Mouse (Mus musculus): ENCODE results near the gene Utrn. TPM values are rescaled to one million over a fixed set of nuclear protein-coding genes. Genes with fewer than 3 reads are reported as not detected.

Gene Utrn
- polyA plus RNA-seq, 1 experiment: 13.9 TPM

- TF ChIP-seq TCF3 (IDR thresholded peaks at IDR 0.05; ENCODE audit: insufficient read length, low read depth) (no peak), MYOD1 (IDR thresholded peaks at IDR 0.05; ENCODE audit: control insufficient read depth in 1 of 3, insufficient read length in 2 of 3, low read depth in 2 of 3) (no peak), CEBPB (IDR thresholded peaks at IDR 0.05; ENCODE audit: insufficient read depth, poor library complexity, severe bottlenecking) (no peak), SRF (IDR thresholded peaks at IDR 0.05; ENCODE audit: control insufficient read depth, insufficient read length, low read depth) (no peak), MYOG (IDR thresholded peaks at IDR 0.05; ENCODE audit: control insufficient read depth in 1 of 3, insufficient read depth in 1 of 3, insufficient read length in 2 of 3, low read depth in 2 of 3) (no peak), REST (IDR thresholded peaks at IDR 0.05; ENCODE audit: insufficient read depth, insufficient read length) (no peak), TCF12 (IDR thresholded peaks at IDR 0.05; ENCODE audit: insufficient read depth, poor library complexity, severe bottlenecking) (no peak), POLR2AphosphoS2 (IDR thresholded peaks at IDR 0.05; ENCODE audit: insufficient read length, low read depth) (no peak), USF1 (IDR thresholded peaks at IDR 0.05; ENCODE audit: low read depth) (no peak), POLR2A (IDR thresholded peaks at IDR 0.05; ENCODE audit: insufficient read length, low read depth) (no peak), MAX (IDR thresholded peaks at IDR 0.05; ENCODE audit: low read depth) (no peak), E2F4 (IDR thresholded peaks at IDR 0.05; ENCODE audit: insufficient read depth) (no peak)
- Histone ChIP-seq H3ac (ENCODE audit: control insufficient read depth, insufficient read length) (no peak overlapping the region), H3K27me3 (ENCODE audit: control insufficient read depth, insufficient read depth, insufficient read length) (no peaks in the 10 kb centered on the region), H3K79me2 (ENCODE audit: control insufficient read depth, insufficient read depth) (no peaks in the 10 kb centered on the region), H3K4me3 (no peak overlapping the region), H3K4me2 (ENCODE audit: low read depth) (no peak overlapping the region), H3K36me3 (ENCODE audit: control insufficient read depth, insufficient read depth) (peaks cover 19% of the 10 kb centered on the region)
Measured at GRCm38 (mm10) chr10:12474850-12475621, 394.1 kb downstream of the Utrn start.

GRCm38 (mm10) chr10:12469391-12470057 lies 399.6 kb downstream of the Utrn start:
- TF ChIP-seq SRF (IDR thresholded peaks at IDR 0.05; ENCODE audit: control insufficient read depth, insufficient read length, low read depth): no peak
- TF ChIP-seq MAX (IDR thresholded peaks at IDR 0.05; ENCODE audit: low read depth): no peak
- TF ChIP-seq CEBPB (IDR thresholded peaks at IDR 0.05; ENCODE audit: insufficient read depth, poor library complexity, severe bottlenecking): no peak
- TF ChIP-seq MYOG (IDR thresholded peaks at IDR 0.05; ENCODE audit: control insufficient read depth in 1 of 3, insufficient read depth in 1 of 3, insufficient read length in 2 of 3, low read depth in 2 of 3): no peak
- TF ChIP-seq TCF3 (IDR thresholded peaks at IDR 0.05; ENCODE audit: insufficient read length, low read depth): no peak
- TF ChIP-seq E2F4 (IDR thresholded peaks at IDR 0.05; ENCODE audit: insufficient read depth): no peak
- TF ChIP-seq REST (IDR thresholded peaks at IDR 0.05; ENCODE audit: insufficient read depth, insufficient read length): no peak
- no peak for TF ChIP-seq POLR2A (IDR thresholded peaks at IDR 0.05; ENCODE audit: insufficient read length, low read depth)
- TF ChIP-seq TCF12 (IDR thresholded peaks at IDR 0.05; ENCODE audit: insufficient read depth, poor library complexity, severe bottlenecking): no peak
- TF ChIP-seq MYOD1 (IDR thresholded peaks at IDR 0.05; ENCODE audit: control insufficient read depth in 1 of 3, insufficient read length in 2 of 3, low read depth in 2 of 3): no peak
- TF ChIP-seq POLR2AphosphoS2 (IDR thresholded peaks at IDR 0.05; ENCODE audit: insufficient read length, low read depth): no peak
- Histone ChIP-seq H3K4me3 (no peak overlapping the region), H3K79me2 (ENCODE audit: control insufficient read depth, insufficient read depth) (no peaks in the 10 kb centered on the region), H3K36me3 (ENCODE audit: control insufficient read depth, insufficient read depth) (peaks cover 9% of the 10 kb centered on the region), H3K4me2 (ENCODE audit: low read depth) (no peak overlapping the region), H3K27me3 (ENCODE audit: control insufficient read depth, insufficient read depth, insufficient read length) (no peaks in the 10 kb centered on the region), H3ac (ENCODE audit: control insufficient read depth, insufficient read length) (no peak overlapping the region)

- Histone ChIP-seq H3K79me2 (ENCODE audit: control insufficient read depth, insufficient read depth) (no peaks in the 10 kb centered on the region), H3K4me2 (ENCODE audit: low read depth) (no peak overlapping the region), H3ac (ENCODE audit: control insufficient read depth, insufficient read length) (no peak overlapping the region), H3K36me3 (ENCODE audit: control insufficient read depth, insufficient read depth) (peaks cover 27% of the 10 kb centered on the region), H3K27me3 (ENCODE audit: control insufficient read depth, insufficient read depth, insufficient read length) (no peaks in the 10 kb centered on the region), H3K4me3 (no peak overlapping the region)
- no peak for TF ChIP-seq MYOD1 (IDR thresholded peaks at IDR 0.05; ENCODE audit: control insufficient read depth in 1 of 3, insufficient read length in 2 of 3, low read depth in 2 of 3)
- no peak for TF ChIP-seq POLR2AphosphoS2 (IDR thresholded peaks at IDR 0.05; ENCODE audit: insufficient read length, low read depth)
- TF ChIP-seq SRF (IDR thresholded peaks at IDR 0.05; ENCODE audit: control insufficient read depth, insufficient read length, low read depth): no peak
- TF ChIP-seq TCF12 (IDR thresholded peaks at IDR 0.05; ENCODE audit: insufficient read depth, poor library complexity, severe bottlenecking): no peak
- no peak for TF ChIP-seq E2F4 (IDR thresholded peaks at IDR 0.05; ENCODE audit: insufficient read depth)
- no peak for TF ChIP-seq POLR2A (IDR thresholded peaks at IDR 0.05; ENCODE audit: insufficient read length, low read depth)
- no peak for TF ChIP-seq MAX (IDR thresholded peaks at IDR 0.05; ENCODE audit: low read depth)
- no peak for TF ChIP-seq REST (IDR thresholded peaks at IDR 0.05; ENCODE audit: insufficient read depth, insufficient read length)
- TF ChIP-seq USF1 (IDR thresholded peaks at IDR 0.05; ENCODE audit: low read depth): no peak
- no peak for TF ChIP-seq TCF3 (IDR thresholded peaks at IDR 0.05; ENCODE audit: insufficient read length, low read depth)
- no peak for TF ChIP-seq MYOG (IDR thresholded peaks at IDR 0.05; ENCODE audit: control insufficient read depth in 1 of 3, insufficient read depth in 1 of 3, insufficient read length in 2 of 3, low read depth in 2 of 3)
Measured at GRCm38 (mm10) chr10:12467544-12467943, 401.6 kb downstream of the Utrn start.

GRCm38 (mm10) chr10:12460945-12461344 lies 408.2 kb downstream of the Utrn start:
- TF ChIP-seq REST (IDR thresholded peaks at IDR 0.05; ENCODE audit: insufficient read depth, insufficient read length) (no peak), TCF3 (IDR thresholded peaks at IDR 0.05; ENCODE audit: insufficient read length, low read depth) (no peak), TCF12 (IDR thresholded peaks at IDR 0.05; ENCODE audit: insufficient read depth, poor library complexity, severe bottlenecking) (no peak), SRF (IDR thresholded peaks at IDR 0.05; ENCODE audit: control insufficient read depth, insufficient read length, low read depth) (no peak), E2F4 (IDR thresholded peaks at IDR 0.05; ENCODE audit: insufficient read depth) (no peak), USF1 (IDR thresholded peaks at IDR 0.05; ENCODE audit: low read depth) (no peak), MYOD1 (IDR thresholded peaks at IDR 0.05; ENCODE audit: control insufficient read depth in 1 of 3, insufficient read length in 2 of 3, low read depth in 2 of 3) (no peak), CEBPB (IDR thresholded peaks at IDR 0.05; ENCODE audit: insufficient read depth, poor library complexity, severe bottlenecking) (no peak), POLR2AphosphoS2 (IDR thresholded peaks at IDR 0.05; ENCODE audit: insufficient read length, low read depth) (no peak), MYOG (IDR thresholded peaks at IDR 0.05; ENCODE audit: control insufficient read depth in 1 of 3, insufficient read depth in 1 of 3, insufficient read length in 2 of 3, low read depth in 2 of 3) (no peak), POLR2A (IDR thresholded peaks at IDR 0.05; ENCODE audit: insufficient read length, low read depth) (no peak)
- Histone ChIP-seq H3K27me3 (ENCODE audit: control insufficient read depth, insufficient read depth, insufficient read length) (no peaks in the 10 kb centered on the region), H3K36me3 (ENCODE audit: control insufficient read depth, insufficient read depth) (peaks cover 34% of the 10 kb centered on the region), H3K4me2 (ENCODE audit: low read depth) (no peak overlapping the region), H3K79me2 (ENCODE audit: control insufficient read depth, insufficient read depth) (no peaks in the 10 kb centered on the region), H3K4me3 (no peak overlapping the region), H3ac (ENCODE audit: control insufficient read depth, insufficient read length) (no peak overlapping the region)

Measured in myocyte (in vitro differentiated cells).